Mouse (Mus musculus): ENCODE measurements around the gene Myo7a. TPM values are rescaled to one million over a fixed set of nuclear protein-coding genes. Genes with fewer than 3 reads are reported as not detected.

The Myo7a gene
- polyA plus RNA-seq, 1 experiment, result 51.7 TPM

- 0 out of 2 replicates have a peak, but pooled peaks cover 2% of the 10 kb centered on the region for H3K36me3 ChIP-seq (ENCODE audit: control insufficient read depth, insufficient read depth, low read length)
- 74% methylated on average over 3 of the region's 3 CpGs for WGBS
Measured at GRCm38 (mm10) chr7:98142648-98143047, 23.3 kb upstream of the Myo7a start.

GRCm38 (mm10) chr7:98142247-98142646, 22.9 kb upstream of the Myo7a start:
- no peaks in the 10 kb centered on the region for H3K36me3 ChIP-seq (ENCODE audit: control insufficient read depth, insufficient read depth, low read length)
- WGBS, result 87% methylated on average over 8 of the region's 8 CpGs
- peaks cover 12% of the 10 kb centered on the region for H3K4me1 ChIP-seq (ENCODE audit: control insufficient read depth, insufficient read depth, insufficient read length, low read length)
- no peak for TF ChIP-seq CTCF (IDR thresholded peaks at IDR 0.05; ENCODE audit: extremely low read depth, insufficient read length, insufficient replicate concordance, low read depth, low read length)
- TF ChIP-seq POLR2A (IDR thresholded peaks at IDR 0.05; ENCODE audit: low read depth, low read length), result no peak
- no peaks in the 10 kb centered on the region for H3K27me3 ChIP-seq (ENCODE audit: control insufficient read depth, insufficient read depth, low read length)
- H3K4me3 ChIP-seq (ENCODE audit: low read depth, low read length), result no peak overlapping the region
- no peak overlapping the region for H3K27ac ChIP-seq (ENCODE audit: insufficient read depth, low read depth, low read length)

More at GRCm38 (mm10) chr7:98142648-98143047, 23.3 kb upstream of the Myo7a start:
- TF ChIP-seq POLR2A (IDR thresholded peaks at IDR 0.05; ENCODE audit: low read depth, low read length) (no peak), CTCF (IDR thresholded peaks at IDR 0.05; ENCODE audit: extremely low read depth, insufficient read length, insufficient replicate concordance, low read depth, low read length) (no peak)
- Histone ChIP-seq H3K4me3 (ENCODE audit: low read depth, low read length) (no peak overlapping the region), H3K4me1 (ENCODE audit: control insufficient read depth, insufficient read depth, insufficient read length, low read length) (peaks cover 12% of the 10 kb centered on the region), H3K27me3 (ENCODE audit: control insufficient read depth, insufficient read depth, low read length) (no peaks in the 10 kb centered on the region), H3K27ac (ENCODE audit: insufficient read depth, low read depth, low read length) (no peak overlapping the region)

GRCm38 (mm10) chr7:98141206-98141605, 21.9 kb upstream of the Myo7a start:
- Histone ChIP-seq H3K4me3 (ENCODE audit: low read depth, low read length) (no peak overlapping the region), H3K27me3 (ENCODE audit: control insufficient read depth, insufficient read depth, low read length) (no peaks in the 10 kb centered on the region), H3K36me3 (ENCODE audit: control insufficient read depth, insufficient read depth, low read length) (no peaks in the 10 kb centered on the region), H3K27ac (ENCODE audit: insufficient read depth, low read depth, low read length) (no peak overlapping the region), H3K4me1 (ENCODE audit: control insufficient read depth, insufficient read depth, insufficient read length, low read length) (peaks cover 12% of the 10 kb centered on the region)
- TF ChIP-seq CTCF (IDR thresholded peaks at IDR 0.05; ENCODE audit: extremely low read depth, insufficient read length, insufficient replicate concordance, low read depth, low read length) (peak; percentile 31; the same call in 1 of the 2 replicates), POLR2A (IDR thresholded peaks at IDR 0.05; ENCODE audit: low read depth, low read length) (no peak)
- 24% methylated on average over 3 of the region's 3 CpGs for WGBS

GRCm38 (mm10) chr7:98140597-98140996, 21.3 kb upstream of the Myo7a start:
- Histone ChIP-seq H3K27me3 (ENCODE audit: control insufficient read depth, insufficient read depth, low read length) (no peaks in the 10 kb centered on the region), H3K4me1 (ENCODE audit: control insufficient read depth, insufficient read depth, insufficient read length, low read length) (peaks cover 12% of the 10 kb centered on the region), H3K36me3 (ENCODE audit: control insufficient read depth, insufficient read depth, low read length) (no peaks in the 10 kb centered on the region), H3K4me3 (ENCODE audit: low read depth, low read length) (no peak overlapping the region), H3K27ac (ENCODE audit: insufficient read depth, low read depth, low read length) (no peak overlapping the region)
- TF ChIP-seq POLR2A (IDR thresholded peaks at IDR 0.05; ENCODE audit: low read depth, low read length) (no peak), CTCF (IDR thresholded peaks at IDR 0.05; ENCODE audit: extremely low read depth, insufficient read length, insufficient replicate concordance, low read depth, low read length) (no peak)
- WGBS, result 41% methylated on average over 2 of the region's 2 CpGs

- Histone ChIP-seq H3K27me3 (ENCODE audit: control insufficient read depth, insufficient read depth, low read length) (no peaks in the 10 kb centered on the region), H3K4me3 (ENCODE audit: low read depth, low read length) (no peak overlapping the region), H3K4me1 (ENCODE audit: control insufficient read depth, insufficient read depth, insufficient read length, low read length) (peaks cover 12% of the 10 kb centered on the region), H3K27ac (ENCODE audit: insufficient read depth, low read depth, low read length) (no peak overlapping the region), H3K36me3 (ENCODE audit: control insufficient read depth, insufficient read depth, low read length) (peaks cover 3% of the 10 kb centered on the region)
- TF ChIP-seq POLR2A (IDR thresholded peaks at IDR 0.05; ENCODE audit: low read depth, low read length), result no peak
- 73% methylated on average over 9 of the region's 9 CpGs for WGBS
Measured at GRCm38 (mm10) chr7:98139216-98139615, 19.9 kb upstream of the Myo7a start.

- Histone ChIP-seq H3K27me3 (ENCODE audit: control insufficient read depth, insufficient read depth, low read length) (no peaks in the 10 kb centered on the region), H3K4me3 (ENCODE audit: low read depth, low read length) (no peak overlapping the region), H3K4me1 (ENCODE audit: control insufficient read depth, insufficient read depth, insufficient read length, low read length) (peaks cover 12% of the 10 kb centered on the region), H3K27ac (ENCODE audit: insufficient read depth, low read depth, low read length) (no peak overlapping the region), H3K36me3 (ENCODE audit: control insufficient read depth, insufficient read depth, low read length) (peaks cover 3% of the 10 kb centered on the region)
- TF ChIP-seq CTCF (IDR thresholded peaks at IDR 0.05; ENCODE audit: extremely low read depth, insufficient read length, insufficient replicate concordance, low read depth, low read length) (no peak), POLR2A (IDR thresholded peaks at IDR 0.05; ENCODE audit: low read depth, low read length) (no peak)
- WGBS, result 61% methylated on average over 2 of the region's 2 CpGs
Measured at GRCm38 (mm10) chr7:98137995-98138394, 18.7 kb upstream of the Myo7a start.

GRCm38 (mm10) chr7:98137583-98137982, 18.3 kb upstream of the Myo7a start:
- H3K4me1 ChIP-seq (ENCODE audit: control insufficient read depth, insufficient read depth, insufficient read length, low read length), result peaks cover 8% of the 10 kb centered on the region
- no peaks in the 10 kb centered on the region for H3K27me3 ChIP-seq (ENCODE audit: control insufficient read depth, insufficient read depth, low read length)
- TF ChIP-seq POLR2A (IDR thresholded peaks at IDR 0.05; ENCODE audit: low read depth, low read length), result no peak
- TF ChIP-seq CTCF (IDR thresholded peaks at IDR 0.05; ENCODE audit: extremely low read depth, insufficient read length, insufficient replicate concordance, low read depth, low read length), result no peak
- peaks cover 3% of the 10 kb centered on the region for H3K36me3 ChIP-seq (ENCODE audit: control insufficient read depth, insufficient read depth, low read length)
- 73% methylated on average over 3 of the region's 3 CpGs for WGBS
- no peak overlapping the region for H3K27ac ChIP-seq (ENCODE audit: insufficient read depth, low read depth, low read length)
- H3K4me3 ChIP-seq (ENCODE audit: low read depth, low read length), result no peak overlapping the region

GRCm38 (mm10) chr7:98131751-98132150, 12.4 kb upstream of the Myo7a start:
- Histone ChIP-seq H3K4me3 (ENCODE audit: low read depth, low read length) (no peak overlapping the region), H3K4me1 (ENCODE audit: control insufficient read depth, insufficient read depth, insufficient read length, low read length) (no peaks in the 10 kb centered on the region), H3K27me3 (ENCODE audit: control insufficient read depth, insufficient read depth, low read length) (no peaks in the 10 kb centered on the region), H3K27ac (ENCODE audit: insufficient read depth, low read depth, low read length) (no peak overlapping the region), H3K36me3 (ENCODE audit: control insufficient read depth, insufficient read depth, low read length) (peaks cover 8% of the 10 kb centered on the region)
- TF ChIP-seq CTCF (IDR thresholded peaks at IDR 0.05; ENCODE audit: extremely low read depth, insufficient read length, insufficient replicate concordance, low read depth, low read length), result no peak
- no peak for TF ChIP-seq POLR2A (IDR thresholded peaks at IDR 0.05; ENCODE audit: low read depth, low read length)
- 96% methylated on average over 8 of the region's 8 CpGs for WGBS
